Mouse (Mus musculus) testis, adult 2 months (tissue): ENCODE measurements around the gene Casp4. TPM values are rescaled to one million over a fixed set of nuclear protein-coding genes. Genes with fewer than 3 reads are reported as not detected.

Experiments
- H3K27ac ChIP-seq: fragments of 200-500 bp; 2 replicates; pipeline ENCODE4 v1.5.1; 2012; ENCODE audit warnings: low read depth, low read length; ENCODE audit not compliant: control insufficient read depth, insufficient read depth
- H3K27me3 ChIP-seq: fragments of 200-500 bp; 2 replicates; pipeline ENCODE4 v1.6.1; 2012; ENCODE audit warnings: mild to moderate bottlenecking, low read length, moderate library complexity; ENCODE audit not compliant: control insufficient read depth, insufficient read depth
- H3K36me3 ChIP-seq: fragments of 200-500 bp; 2 replicates; pipeline ENCODE4 v1.6.1; 2012; ENCODE audit warnings: mild to moderate bottlenecking, low read length; ENCODE audit not compliant: control insufficient read depth, insufficient read depth
- H3K4me1 ChIP-seq: fragments of 200-500 bp; 2 replicates; pipeline ENCODE4 v1.6.1; 2012; ENCODE audit warnings: low read length; ENCODE audit not compliant: control insufficient read depth, insufficient read depth
- H3K4me3 ChIP-seq: fragments of 200-500 bp; 2 replicates; pipeline ENCODE4 v1.5.1; 2012; ENCODE audit warnings: low read depth, mild to moderate bottlenecking, low read length, moderate library complexity, mixed read lengths; ENCODE audit not compliant: control insufficient read depth
- CTCF ChIP-seq: fragments of 200-500 bp; IDR thresholded peaks from 2 replicates; pipeline ENCODE4 v1.5.1; 2012; ENCODE audit warnings: low read depth, mild to moderate bottlenecking, inconsistent platforms, low read length, moderate library complexity; ENCODE audit not compliant: control insufficient read depth, insufficient read depth, insufficient replicate concordance
- POLR2A ChIP-seq: fragments of 200-500 bp; IDR thresholded peaks from 2 replicates; pipeline ENCODE4 v1.6.1; 2012; ENCODE audit warnings: low read depth, mild to moderate bottlenecking, inconsistent platforms, low read length, moderate library complexity; ENCODE audit not compliant: control insufficient read depth
- polyA plus RNA-seq: library from polyadenylated mRNA; depleted of rRNA; stranded (reverse); fragments of >200 nt; gene quantifications from 2 replicates; pipeline ENCODE4 v1.2.3, GENCODE M21; 2012; rRNA removed

Casp4 gene
- polyA plus RNA-seq, 1 experiment, result 0.07 TPM

GRCm38 (mm10) chr9:5333422-5333821, 24.8 kb downstream of the Casp4 start:
- Histone ChIP-seq H3K27ac (no peak overlapping the region), H3K4me3 (no peak overlapping the region), H3K36me3 (no peaks in the 10 kb centered on the region), H3K4me1 (no peaks in the 10 kb centered on the region), H3K27me3 (no peaks in the 10 kb centered on the region)
- TF ChIP-seq POLR2A, result no peak
- no peak for TF ChIP-seq CTCF

- Histone ChIP-seq H3K27me3 (no peaks in the 10 kb centered on the region), H3K36me3 (no peaks in the 10 kb centered on the region), H3K27ac (no peak overlapping the region), H3K4me3 (no peak overlapping the region), H3K4me1 (no peaks in the 10 kb centered on the region)
- TF ChIP-seq CTCF (no peak), POLR2A (no peak)
These were observed 34.5 kb downstream of the Casp4 start for GRCm38 (mm10) chr9:5343092-5343491.

GRCm38 (mm10) chr9:5344090-5344489, 35.5 kb downstream of the Casp4 start:
- H3K4me3 ChIP-seq, result no peak overlapping the region
- H3K36me3 ChIP-seq, result no peaks in the 10 kb centered on the region
- TF ChIP-seq CTCF, result no peak
- TF ChIP-seq POLR2A, result no peak
- H3K27me3 ChIP-seq, result no peaks in the 10 kb centered on the region
- no peaks in the 10 kb centered on the region for H3K4me1 ChIP-seq
- no peak overlapping the region for H3K27ac ChIP-seq

- Histone ChIP-seq H3K27ac (peak within 1 kb of the TSS; percentile 32; the same call in 1 of the 2 replicates), H3K4me1 (no peaks in the 10 kb centered on the region), H3K36me3 (no peaks in the 10 kb centered on the region), H3K27me3 (no peaks in the 10 kb centered on the region), H3K4me3 (no peak within 1 kb of the TSS; the same call in 1 of the 2 replicates)
- no peak for TF ChIP-seq POLR2A
- no peak for TF ChIP-seq CTCF
These were observed 36.8 kb downstream of the Casp4 start, which contains the start of gene Casp12 for GRCm38 (mm10) chr9:5345291-5345898. Casp12 (plus strand) TSS chr9:5345430.

- no peak overlapping the region for H3K4me3 ChIP-seq
- no peak overlapping the region for H3K27ac ChIP-seq
- H3K4me1 ChIP-seq, result no peaks in the 10 kb centered on the region
- H3K36me3 ChIP-seq, result no peaks in the 10 kb centered on the region
- TF ChIP-seq POLR2A, result no peak
- no peak for TF ChIP-seq CTCF
- no peaks in the 10 kb centered on the region for H3K27me3 ChIP-seq
These were observed 38.8 kb downstream of the Casp4 start for GRCm38 (mm10) chr9:5347381-5347780.

- Histone ChIP-seq H3K27ac (no peak overlapping the region), H3K4me1 (no peaks in the 10 kb centered on the region), H3K36me3 (no peaks in the 10 kb centered on the region), H3K4me3 (no peak overlapping the region), H3K27me3 (no peaks in the 10 kb centered on the region)
- TF ChIP-seq CTCF (no peak), POLR2A (no peak)
These were observed 45.0 kb downstream of the Casp4 start for GRCm38 (mm10) chr9:5353673-5354072.

GRCm38 (mm10) chr9:5356801-5357200, 48.2 kb downstream of the Casp4 start:
- Histone ChIP-seq H3K27ac (no peak overlapping the region), H3K27me3 (no peaks in the 10 kb centered on the region), H3K4me1 (no peaks in the 10 kb centered on the region), H3K4me3 (no peak overlapping the region), H3K36me3 (no peaks in the 10 kb centered on the region)
- no peak for TF ChIP-seq POLR2A
- no peak for TF ChIP-seq CTCF

Other genes with a start within 250 kb of the Casp4 start
- gene Casp1, start 10.3 kb upstream of the Casp4 start, polyA plus RNA-seq, result 0.57 and 0.74 TPM in 2 replicates
- 0.38 and 0.44 TPM in 2 replicates for gene Casp12, start 36.6 kb downstream of the Casp4 start, polyA plus RNA-seq